Mouse (Mus musculus): ENCODE measurements around the gene Wdr90.

Wdr90 gene

GRCm38 (mm10) chr17:25861704-25862612 lies 657 bp upstream of the Wdr90 start:
- in situ Hi-C loops (cut with MboI, MseI), result no loop called here

DNA sequence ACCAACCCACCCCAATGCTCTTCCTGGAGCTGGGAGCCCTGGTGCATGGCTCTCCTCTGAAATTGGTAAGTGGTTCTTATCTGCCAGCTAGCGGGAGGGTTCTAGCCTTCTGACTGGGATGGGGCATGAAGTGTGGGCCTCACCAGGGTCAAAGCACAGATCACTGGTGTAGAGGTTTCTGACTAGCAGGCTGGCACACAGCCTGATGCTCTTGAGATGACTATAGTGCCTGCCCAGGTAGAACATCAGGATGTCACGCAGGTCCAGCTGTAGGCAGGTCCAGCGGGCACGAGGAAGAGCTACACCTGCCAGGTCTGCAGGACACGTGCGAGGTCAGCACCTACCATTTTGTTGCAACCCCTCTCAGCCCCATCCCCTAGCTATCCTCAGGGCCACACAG lies 1.1 kb downstream of the Wdr90 start:
- in situ Hi-C loops (cut with MboI, MseI), result no loop called here

GRCm38 (mm10) chr17:25844396-25844901 lies 16.9 kb downstream of the Wdr90 start, which contains the start of gene Rhot2:
Gene Rhot2, minus strand, starts transcription at chr17:25844851.
- in situ Hi-C loops (cut with MboI, MseI), result no loop called here

DNA sequence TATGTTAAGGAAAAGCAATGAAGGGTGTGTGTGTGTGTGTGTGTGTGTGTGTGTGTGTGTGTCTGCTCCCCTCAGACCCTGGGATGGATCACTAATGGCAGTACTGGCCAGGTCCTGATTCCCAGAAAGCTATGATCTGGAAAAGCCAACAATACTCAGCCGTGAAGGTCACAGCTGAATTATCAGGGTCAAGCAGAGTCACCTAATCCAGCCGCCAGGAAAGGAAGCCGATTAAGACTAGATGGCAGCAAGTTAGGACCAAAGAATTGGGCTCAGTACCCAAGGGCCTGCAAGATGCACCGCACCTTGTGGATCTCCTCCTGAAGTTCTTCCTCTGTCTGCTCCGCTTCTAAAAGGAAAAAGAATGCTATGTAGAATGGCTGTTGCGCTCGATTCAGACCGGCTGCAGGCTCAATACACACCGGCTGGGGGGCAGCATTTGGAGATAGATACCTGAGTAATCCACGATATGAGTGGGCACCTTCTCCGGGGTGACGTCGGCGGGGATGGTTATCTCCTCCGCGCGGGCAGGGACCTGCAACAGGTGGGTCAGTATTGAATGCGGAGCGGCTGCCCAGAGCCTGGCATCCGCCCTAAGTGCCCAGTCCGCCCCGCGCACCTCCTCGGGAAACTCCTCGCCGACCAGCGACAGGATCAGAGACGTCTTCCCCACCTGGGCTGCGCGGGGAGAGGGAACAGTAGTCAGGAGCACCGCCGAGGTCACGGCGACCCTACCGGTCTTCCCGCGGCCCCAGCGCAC lies 17.5 kb downstream of the Wdr90 start:
- in situ Hi-C loops (cut with MboI, MseI), result no loop called here

GRCm38 (mm10) chr17:25843122-25843521 lies 18.2 kb downstream of the Wdr90 start:
- in situ Hi-C loops (cut with MboI, MseI), result no loop called here

GRCm38 (mm10) chr17:25842509-25842908 lies 18.8 kb downstream of the Wdr90 start:
- in situ Hi-C loops (cut with MboI, MseI), result no loop called here

DNA sequence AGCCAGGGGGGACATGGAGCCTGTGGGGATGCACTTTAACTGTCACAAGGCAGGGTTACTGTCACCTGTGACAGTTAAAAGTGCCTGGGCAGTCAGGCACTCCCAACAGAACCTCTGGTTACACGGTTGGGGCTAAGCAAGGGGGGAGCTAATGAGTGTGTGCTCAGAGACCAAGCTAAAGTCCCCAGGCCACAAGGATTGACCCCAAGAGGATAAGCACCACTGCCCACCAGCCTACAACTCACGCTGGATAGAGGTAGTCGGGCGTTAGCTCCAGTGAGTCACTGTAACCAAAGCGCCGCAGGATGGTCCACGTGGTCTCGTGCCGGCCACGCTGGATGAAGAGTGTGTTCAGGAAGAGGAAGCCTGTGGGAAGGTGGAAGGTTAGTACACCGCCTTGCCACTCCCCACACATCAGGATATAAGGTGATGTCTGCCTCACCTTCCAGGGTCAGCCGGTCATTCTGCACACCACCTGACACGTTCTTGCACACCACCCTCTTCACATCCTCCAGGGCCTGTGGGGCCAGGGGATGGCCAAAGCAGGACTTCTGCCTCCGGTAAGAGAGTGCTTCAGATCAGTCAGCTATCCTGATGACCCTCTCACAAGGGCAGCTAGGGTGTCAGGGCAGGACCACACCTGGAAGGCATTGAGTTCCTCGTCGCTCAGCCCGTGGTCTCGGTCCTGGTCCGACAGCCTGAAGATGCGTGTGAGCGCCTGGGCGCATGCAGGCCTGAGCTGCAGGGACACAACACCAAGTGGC lies 20.0 kb downstream of the Wdr90 start, which contains the start of gene Gm20683:
Gene Gm20683 (minus strand): TSS at position 647 of the 764 bp plus-strand sequence.
- in situ Hi-C loops (cut with MboI, MseI), result no loop called here

DNA sequence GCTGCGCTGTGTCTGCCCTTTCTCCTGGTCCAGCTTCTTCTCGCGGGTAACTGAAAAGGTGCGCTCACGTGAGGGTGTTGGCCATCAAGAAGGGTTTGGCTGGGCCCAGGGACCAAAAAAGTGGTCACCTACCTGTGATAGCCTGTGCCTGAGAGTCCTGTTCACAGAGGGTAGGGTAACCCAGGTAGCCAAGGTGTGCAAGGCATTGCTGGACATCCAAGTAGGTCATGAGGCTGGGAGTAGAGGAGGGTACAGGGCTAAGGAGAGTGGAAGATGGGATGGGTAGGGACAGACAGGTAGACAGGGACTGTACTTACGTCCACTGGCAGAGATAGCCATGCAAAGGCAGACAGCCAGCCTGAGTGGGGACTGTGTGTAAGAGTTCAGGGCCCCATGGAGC lies 20.8 kb downstream of the Wdr90 start:
- in situ Hi-C loops (cut with MboI, MseI), result no loop called here

DNA sequence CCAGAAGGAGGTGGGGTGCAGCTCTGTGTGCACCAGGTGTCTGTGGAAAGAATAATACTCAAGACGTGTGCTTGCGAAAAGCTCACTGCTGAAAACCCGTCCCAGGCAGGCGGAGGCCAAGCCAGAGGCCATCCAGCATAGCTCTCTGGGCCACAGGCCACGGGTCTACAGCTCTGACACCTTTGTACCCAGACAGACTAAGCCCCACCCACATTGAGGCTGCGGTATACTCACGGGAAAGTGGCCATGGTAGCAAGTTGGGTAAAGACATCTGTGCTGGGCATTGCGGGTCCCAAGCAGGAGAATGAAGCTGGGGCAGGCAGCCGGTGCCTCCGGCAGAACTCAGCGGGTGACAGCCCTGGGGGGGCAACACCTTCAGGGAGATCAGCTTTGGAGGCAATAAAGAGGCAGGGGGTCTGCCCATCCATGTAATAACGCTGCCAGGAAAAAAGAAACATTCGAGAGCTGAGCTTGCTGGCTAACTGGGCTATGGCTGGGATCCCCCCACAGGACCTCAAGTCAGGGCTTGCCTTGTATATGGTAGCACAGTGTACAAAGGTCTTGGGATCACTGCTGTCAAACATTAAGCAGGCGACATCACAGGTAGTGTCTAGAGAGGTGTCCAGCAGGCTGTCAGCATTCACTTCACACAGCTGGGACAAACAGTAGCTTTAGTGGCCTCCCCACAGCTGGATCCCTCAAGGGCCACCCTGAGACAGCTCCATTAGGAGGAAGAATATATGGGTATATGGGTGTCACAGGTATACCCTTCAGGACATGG lies 21.7 kb downstream of the Wdr90 start:
- in situ Hi-C loops (cut with MboI, MseI), result loop anchor here (10.0 kb wide), 1 partner anchor 825 kb away; the partner anchor contains the start of genes Cramp1l and Ift140

- in situ Hi-C loops (cut with MboI, MseI), result loop anchor here (10.0 kb wide), 1 partner anchor 824 kb away; the partner anchor contains the start of genes Cramp1l and Ift140
Observed at GRCm38 (mm10) chr17:25838904-25839303, 22.4 kb downstream of the Wdr90 start.

DNA sequence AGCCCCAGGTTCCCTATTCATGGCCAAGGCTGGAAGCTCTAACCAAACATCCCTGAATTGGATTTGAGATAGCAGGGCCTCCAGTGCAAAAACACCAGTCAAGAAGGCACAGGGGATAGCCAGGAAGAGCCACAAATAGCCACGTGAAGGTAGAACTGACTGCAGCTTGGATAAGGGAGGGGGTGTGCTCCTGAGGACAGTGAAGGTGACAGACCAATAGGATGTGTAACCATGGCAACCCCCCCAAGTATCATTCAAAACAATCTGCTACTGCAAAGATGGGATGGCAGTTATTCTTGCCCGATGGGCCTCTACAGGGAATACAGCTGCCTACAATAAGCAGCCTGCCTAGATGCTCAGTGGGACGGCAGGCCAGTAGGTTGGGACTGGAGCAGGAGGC lies 23.8 kb downstream of the Wdr90 start:
- in situ Hi-C loops (cut with MboI, MseI), result loop anchor here (10.0 kb wide), 1 partner anchor 823 kb away; the partner anchor contains the start of genes Cramp1l and Ift140

GRCm38 (mm10) chr17:25837076-25837410 lies 24.3 kb downstream of the Wdr90 start, which contains the start of gene Rhbdl1:
Gene Rhbdl1, minus strand, starts transcription at chr17:25837295.
- in situ Hi-C loops (cut with MboI, MseI), result loop anchor here (10.0 kb wide), 1 partner anchor 822 kb away; the partner anchor contains the start of genes Cramp1l and Ift140

- in situ Hi-C loops (cut with MboI, MseI), result loop anchor here (10.0 kb wide), 1 partner anchor 822 kb away; the partner anchor contains the start of genes Cramp1l and Ift140
Observed at GRCm38 (mm10) chr17:25836397-25837075, 24.8 kb downstream of the Wdr90 start.

- in situ Hi-C loops (cut with MboI, MseI), result loop anchor here (10.0 kb wide), 1 partner anchor 821 kb away; the partner anchor contains the start of genes Cramp1l and Ift140
Observed at GRCm38 (mm10) chr17:25835816-25836215, 25.5 kb downstream of the Wdr90 start.

- in situ Hi-C loops (cut with MboI, MseI), result loop anchor here (10.0 kb wide), 1 partner anchor 820 kb away; the partner anchor contains the start of genes Cramp1l and Ift140
Observed at GRCm38 (mm10) chr17:25835301-25835700, 26.0 kb downstream of the Wdr90 start.

- in situ Hi-C loops (cut with MboI, MseI), result loop anchor here (10.0 kb wide), 1 partner anchor 820 kb away; the partner anchor contains the start of genes Cramp1l and Ift140
Observed at GRCm38 (mm10) chr17:25834595-25835222, 26.6 kb downstream of the Wdr90 start.

GRCm38 (mm10) chr17:25833961-25834594 lies 27.2 kb downstream of the Wdr90 start:
- in situ Hi-C loops (cut with MboI, MseI), result loop anchor here (10.0 kb wide), 1 partner anchor 819 kb away; the partner anchor contains the start of genes Cramp1l and Ift140

GRCm38 (mm10) chr17:25833291-25833663 lies 28.0 kb downstream of the Wdr90 start, which contains the start of gene Stub1:
Gene Stub1, minus strand, starts transcription at chr17:25833404.
- in situ Hi-C loops (cut with MboI, MseI), result loop anchor here (10.0 kb wide), 1 partner anchor 818 kb away; the partner anchor contains the start of genes Cramp1l and Ift140
